Mouse (Mus musculus): ENCODE data around the gene Sntb2.
"Not testable (repeated sequence)": the region's sequence is repeated elsewhere in the genome, so short reads cannot be mapped to it uniquely, and the experiment has no call there.

The Sntb2 gene

GRCm38 (mm10) chr8:106935324-106935869 lies at the start of gene Sntb2:
Sntb2 (plus strand) TSS chr8:106935750.
- peak; percentile 62 to 90 for DNase-seq (ENCODE audit: low spot score in 2 of 2)

GRCm38 (mm10) chr8:106887336-106888189 lies 48.0 kb upstream of the Sntb2 start:
- peak in 1 of 2 experiments; percentile 80 for DNase-seq (ENCODE audit: low spot score in 2 of 2)

GRCm38 (mm10) chr8:106888803-106889202 lies 46.7 kb upstream of the Sntb2 start:
- DNase-seq (ENCODE audit: low spot score in 2 of 2): no peak

GRCm38 (mm10) chr8:106892210-106892805 lies 43.2 kb upstream of the Sntb2 start:
- DNase-seq (ENCODE audit: low spot score in 2 of 2): no peak

- DNase-seq (ENCODE audit: low spot score in 2 of 2): no peak
Measured at GRCm38 (mm10) chr8:106892806-106893451, 42.6 kb upstream of the Sntb2 start.

GRCm38 (mm10) chr8:106893481-106894156 lies 41.9 kb upstream of the Sntb2 start, which contains the start of gene Utp4:
Utp4 (plus strand) TSS chr8:106893636.
- DNase-seq (ENCODE audit: low spot score in 2 of 2): peak in 1 of 2 experiments; percentile 77

GRCm38 (mm10) chr8:106899473-106899872 lies 36.1 kb upstream of the Sntb2 start:
- no peak for DNase-seq (ENCODE audit: low spot score in 2 of 2)

GRCm38 (mm10) chr8:106905727-106906480 lies 29.6 kb upstream of the Sntb2 start:
- DNase-seq (ENCODE audit: low spot score in 2 of 2): peak; percentile 55 to 86

GRCm38 (mm10) chr8:106906635-106907034 lies 28.9 kb upstream of the Sntb2 start:
- DNase-seq (ENCODE audit: low spot score in 2 of 2): no peak

GRCm38 (mm10) chr8:106907450-106907849 lies 28.1 kb upstream of the Sntb2 start:
- no peak for DNase-seq (ENCODE audit: low spot score in 2 of 2)

- no peak for DNase-seq (ENCODE audit: low spot score in 2 of 2)
Measured at GRCm38 (mm10) chr8:106908291-106908690, 27.3 kb upstream of the Sntb2 start.

- DNase-seq (ENCODE audit: low spot score in 2 of 2): peak in 1 of 2 experiments; percentile 43
Measured at GRCm38 (mm10) chr8:106913631-106914030, 21.9 kb upstream of the Sntb2 start.

- DNase-seq (ENCODE audit: low spot score in 2 of 2): peak; percentile 70 to 84
Measured at GRCm38 (mm10) chr8:106919721-106920394, 15.7 kb upstream of the Sntb2 start.

- DNase-seq (ENCODE audit: low spot score in 2 of 2): no peak
Measured at GRCm38 (mm10) chr8:106920395-106920741, 15.2 kb upstream of the Sntb2 start.

- DNase-seq (ENCODE audit: low spot score in 2 of 2): no peak
Measured at GRCm38 (mm10) chr8:106924057-106924456, 11.5 kb upstream of the Sntb2 start.

- DNase-seq (ENCODE audit: low spot score in 2 of 2): peak in 1 of 2 experiments; percentile 73
Measured at GRCm38 (mm10) chr8:106924904-106925349, 10.6 kb upstream of the Sntb2 start.

GRCm38 (mm10) chr8:106925446-106925845 lies 10.1 kb upstream of the Sntb2 start:
- DNase-seq (ENCODE audit: low spot score in 2 of 2): no peak

GRCm38 (mm10) chr8:106927247-106927646 lies 8.3 kb upstream of the Sntb2 start:
- DNase-seq (ENCODE audit: low spot score in 2 of 2): no peak

GRCm38 (mm10) chr8:106928182-106928581 lies 7.4 kb upstream of the Sntb2 start:
- DNase-seq (ENCODE audit: low spot score in 2 of 2): not testable (repeated sequence)

Data from left cerebral cortex, adult 9 months (tissue).